Mouse (Mus musculus) limb, embryonic 10.5 days (tissue): Measurements from ENCODE around the gene Wwp2. TPM values are rescaled to one million over a fixed set of nuclear protein-coding genes. Genes with fewer than 3 reads are reported as not detected.
A peak's percentile ranks its signal among the peaks of the same experiment; 100 is the strongest.

Experiments
- DNase-seq: peaks from one replicate; pipeline ENCODE4 v3.0.0-alpha.2; 2017; ENCODE audit warnings: low spot score
- H3K27ac ChIP-seq: fragments of 300-500 bp; sonication (generic); 2 replicates; pipeline ENCODE4 v1.5.1; 2016; ENCODE audit warnings: mild to moderate bottlenecking
- H3K27me3 ChIP-seq: fragments of 300-500 bp; sonication (generic); 2 replicates; pipeline ENCODE4 v1.6.1; 2016; ENCODE audit warnings: low read depth, mild to moderate bottlenecking; ENCODE audit not compliant: poor library complexity, severe bottlenecking
- H3K36me3 ChIP-seq: fragments of 300-500 bp; sonication (generic); 2 replicates; pipeline ENCODE4 v1.6.1; 2016; ENCODE audit warnings: mild to moderate bottlenecking, moderate library complexity
- H3K4me1 ChIP-seq: fragments of 300-500 bp; sonication (generic); 2 replicates; pipeline ENCODE4 v1.6.1; 2016
- H3K4me3 ChIP-seq: fragments of 300-500 bp; sonication (generic); 2 replicates; pipeline ENCODE4 v1.5.1; 2016; ENCODE audit warnings: mild to moderate bottlenecking, moderate library complexity
- H3K9me3 ChIP-seq: fragments of 300-500 bp; sonication (generic); replicated peaks from 2 replicates; pipeline ENCODE4 v1.6.1; 2016; ENCODE audit warnings: mild to moderate bottlenecking
- WGBS: fragments of 180-500 bp; shearing (Covaris S2); methylation state at CpG from one replicate; pipeline ENCODE4 v1.1.7; 2016; 5-methylcytosine and 5-hydroxymethylcytosine counted together
- microRNA counts: library from miRNA; unstranded; fragments of <30 nt; microRNA quantifications from one replicate; lab custom pipeline; 2017
- microRNA-seq: library from miRNA; unstranded; fragments of <30 nt; microRNA quantifications from one replicate; pipeline ENCODE4, GENCODE M21; 2017
- polyA plus RNA-seq: library from polyadenylated mRNA; unstranded; fragments of >200 nt; fragmentation: Nextera tagmentation; extraction: Ambion mirVana; gene quantifications from 2 replicates; pipeline ENCODE4 v1.2.1, GENCODE M21; 2016

Wwp2 gene
- polyA plus RNA-seq, 1 experiment from 2014 or later: 116 TPM

- 3% methylated on average over 17 of the region's 17 CpGs for WGBS
- Histone ChIP-seq H3K9me3 (no peaks in the 10 kb centered on the region), H3K4me1 (peaks cover 13% of the 10 kb centered on the region; the same call in 1 of the 2 replicates), H3K4me3 (peak overlapping the region; percentile 98), H3K27me3 (no peaks in the 10 kb centered on the region), H3K27ac (peak overlapping the region; percentile 94), H3K36me3 (peaks cover 41% of the 10 kb centered on the region)
- DNase-seq: peak; percentile 62
Measured at GRCm38 (mm10) chr8:107587429-107587994, 151.3 kb downstream of the Wwp2 start.

GRCm38 (mm10) chr8:107587995-107588780, 152.0 kb downstream of the Wwp2 start, which contains the start of gene Psmd7:
Psmd7 (minus strand) TSS chr8:107588464.
- Histone ChIP-seq H3K27ac (peak within 1 kb of the TSS; percentile 94), H3K27me3 (no peaks in the 10 kb centered on the region), H3K4me1 (peaks cover 13% of the 10 kb centered on the region; the same call in 1 of the 2 replicates), H3K36me3 (peaks cover 34% of the 10 kb centered on the region), H3K4me3 (peak within 1 kb of the TSS; percentile 98), H3K9me3 (no peaks in the 10 kb centered on the region)
- DNase-seq: peak; percentile 97
- 2% methylated on average over 65 of the region's 65 CpGs for whole genome bisulfite sequencing

- no peak overlapping the region for H3K27ac ChIP-seq
- no peak overlapping the region for H3K4me3 ChIP-seq
- no peaks in the 10 kb centered on the region for H3K36me3 ChIP-seq
- no peaks in the 10 kb centered on the region for H3K27me3 ChIP-seq
- H3K9me3 ChIP-seq: no peaks in the 10 kb centered on the region
- WGBS: 75% methylated on average over 6 of the region's 6 CpGs
- H3K4me1 ChIP-seq: no peaks in the 10 kb centered on the region
- DNase-seq: no peak
Measured at GRCm38 (mm10) chr8:107593967-107594729, 158.0 kb downstream of the Wwp2 start.

GRCm38 (mm10) chr8:107594817-107595216, 158.7 kb downstream of the Wwp2 start:
- no peaks in the 10 kb centered on the region for H3K27me3 ChIP-seq
- H3K9me3 ChIP-seq: no peaks in the 10 kb centered on the region
- H3K27ac ChIP-seq: no peak overlapping the region
- WGBS: 85% methylated on average over 6 of the region's 6 CpGs
- H3K4me1 ChIP-seq: no peaks in the 10 kb centered on the region
- no peak overlapping the region for H3K4me3 ChIP-seq
- H3K36me3 ChIP-seq: no peaks in the 10 kb centered on the region
- no peak for DNase-seq

GRCm38 (mm10) chr8:107597731-107598130, 161.6 kb downstream of the Wwp2 start:
- Histone ChIP-seq H3K4me3 (no peak overlapping the region), H3K27ac (no peak overlapping the region), H3K9me3 (no peaks in the 10 kb centered on the region), H3K36me3 (no peaks in the 10 kb centered on the region), H3K27me3 (no peaks in the 10 kb centered on the region), H3K4me1 (no peaks in the 10 kb centered on the region)
- DNase-seq: no peak
- 69% methylated on average over 1 of the region's 1 CpGs for WGBS

GRCm38 (mm10) chr8:107599691-107600090, 163.5 kb downstream of the Wwp2 start:
- 91% methylated on average over 9 of the region's 9 CpGs for WGBS
- Histone ChIP-seq H3K27ac (no peak overlapping the region), H3K9me3 (no peaks in the 10 kb centered on the region), H3K4me3 (no peak overlapping the region), H3K4me1 (peaks cover 15% of the 10 kb centered on the region), H3K27me3 (no peaks in the 10 kb centered on the region), H3K36me3 (no peaks in the 10 kb centered on the region)
- DNase-seq: no peak

- no peaks in the 10 kb centered on the region for H3K36me3 ChIP-seq
- no peaks in the 10 kb centered on the region for H3K27me3 ChIP-seq
- DNase-seq: peak; percentile 81
- peaks cover 23% of the 10 kb centered on the region for H3K4me1 ChIP-seq
- H3K27ac ChIP-seq: no peak overlapping the region
- 6% methylated on average over 7 of the region's 7 CpGs for WGBS
- H3K9me3 ChIP-seq: no peaks in the 10 kb centered on the region
- no peak overlapping the region for H3K4me3 ChIP-seq
Measured at GRCm38 (mm10) chr8:107603026-107603425, 166.9 kb downstream of the Wwp2 start.

MicroRNAs encoded within 50 kb of the gene (microRNA counts, 519-probe panel; counts per million panel counts)
- 4,298 counts per million, percentile 81 among the panel's probes with 10 or more counts for microRNA mmu-miR-140 (lab: Ali Mortazavi, UCI)

Small RNA genes within 50 kb of the gene (microRNA-seq; reads per million reads assigned to microRNA genes)
- 2,076 reads per million, percentile 84 among the genes with 10 or more reads in this experiment for gene Mir140

Other genes with a start within 250 kb of the Wwp2 start
- 10.0 and 13.0 TPM in 2 replicates for gene Nfat5, start 142.9 kb upstream of the Wwp2 start, polyA plus RNA-seq
- 12.6 and 20.4 TPM in 2 replicates for gene Nqo1, start 33.2 kb upstream of the Wwp2 start, polyA plus RNA-seq
- gene Nob1, start 11.3 kb upstream of the Wwp2 start, polyA plus RNA-seq: 110 and 113 TPM in 2 replicates
- 399 and 404 TPM in 2 replicates for gene Psmd7, start 152.1 kb downstream of the Wwp2 start, polyA plus RNA-seq